Comparison of ENCODE assay signal across 8 mouse cellular contexts in the genomic region with DNA sequence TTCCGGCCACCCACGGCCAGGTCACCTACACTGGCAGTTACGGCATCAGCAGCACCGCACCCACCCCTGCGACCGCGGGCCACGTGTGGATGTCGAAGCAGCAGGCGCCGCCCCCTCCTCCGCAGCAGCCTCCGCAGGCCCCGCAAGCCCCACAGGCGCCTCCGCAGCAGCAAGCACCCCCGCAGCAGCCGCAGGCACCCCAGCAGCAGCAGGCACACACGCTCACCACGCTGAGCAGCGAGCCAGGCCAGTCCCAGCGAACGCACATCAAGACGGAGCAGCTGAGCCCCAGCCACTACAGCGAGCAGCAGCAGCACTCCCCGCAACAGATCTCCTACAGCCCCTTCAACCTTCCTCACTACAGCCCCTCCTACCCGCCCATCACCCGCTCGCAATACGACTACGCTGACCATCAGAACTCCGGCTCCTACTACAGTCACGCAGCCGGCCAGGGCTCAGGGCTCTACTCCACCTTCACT. TPM values are rescaled to one million over a fixed set of nuclear protein-coding genes. Genes with fewer than 3 reads are reported as not detected.
DNase-seq lines count a peak whose midpoint lies in the region; ATAC-seq and TF ChIP-seq lines count a peak whose summit lies in the region.

No protein-coding gene starts in this region.

- 10% methylated on average over 34 of the region's 34 CpGs for WGBS in thymus, adult 2 months
- 5% methylated on average over 34 of the region's 34 CpGs for WGBS in intestine, embryonic 16.5 days
- WGBS in midbrain, embryonic 11.5 days = 4% methylated on average over 29 of the region's 34 CpGs
- 20% methylated on average over 34 of the region's 34 CpGs for WGBS in stomach, postnatal 0 days

- no peak for TF ChIP-seq EP300 in stomach, postnatal 0 days (optimal IDR thresholded peaks at IDR 0.05)

- peak overlapping the region; percentile 62 for H3K4me2 ChIP-seq in intestine, embryonic 16.5 days (ENCODE audit: low read depth, low read length)
- peak overlapping the region; percentile 87 for H3K4me2 ChIP-seq in midbrain, embryonic 11.5 days
- H3K4me2 ChIP-seq in stomach, postnatal 0 days (replicated peaks; ENCODE audit: low read depth) = peak overlapping the region; percentile 83

- peaks cover 21% of the 10 kb centered on the region for H3K27me3 ChIP-seq in thymus, adult 2 months (ENCODE audit: control insufficient read depth, insufficient read depth, low read length)
- H3K27me3 ChIP-seq in intestine, embryonic 16.5 days (replicated peaks; ENCODE audit: control insufficient read depth, insufficient read depth, low read length) = peaks cover 7% of the 10 kb centered on the region; the same call in 1 of the 2 replicates
- H3K27me3 ChIP-seq in midbrain, embryonic 11.5 days (ENCODE audit: control insufficient read depth, insufficient read depth, low read length) = peaks cover 5% of the 10 kb centered on the region; the same call in 1 of the 2 replicates
- H3K27me3 ChIP-seq in stomach, postnatal 0 days (ENCODE audit: control insufficient read depth, insufficient read depth, low read length) = no peaks in the 10 kb centered on the region

- H3K9ac ChIP-seq in intestine, embryonic 16.5 days (ENCODE audit: low read depth, low read length) = peak overlapping the region; percentile 68
- peak overlapping the region; percentile 71 for H3K9ac ChIP-seq in midbrain, embryonic 11.5 days (ENCODE audit: low read length)
- H3K9ac ChIP-seq in stomach, postnatal 0 days (ENCODE audit: low read length) = peak overlapping the region; percentile 57

- H3K4me1 ChIP-seq in thymus, adult 2 months (replicated peaks; ENCODE audit: control insufficient read depth, insufficient read depth, low read length) = no peaks in the 10 kb centered on the region; the same call in 1 of the 2 replicates
- peaks cover 20% of the 10 kb centered on the region for H3K4me1 ChIP-seq in intestine, embryonic 16.5 days (ENCODE audit: control insufficient read depth, insufficient read depth, low read length)
- H3K4me1 ChIP-seq in midbrain, embryonic 11.5 days (ENCODE audit: control insufficient read depth, insufficient read depth, low read length) = peaks cover 25% of the 10 kb centered on the region
- peaks cover 5% of the 10 kb centered on the region for H3K4me1 ChIP-seq in stomach, postnatal 0 days (replicated peaks; ENCODE audit: control insufficient read depth, insufficient read depth)

- TF ChIP-seq CTCF in thymus, adult 2 months (IDR thresholded peaks at IDR 0.05; ENCODE audit: borderline replicate concordance, control insufficient read depth, extremely low read depth, insufficient read depth, low read length, poor library complexity) = no peak
- no peak for TF ChIP-seq CTCF in stomach, postnatal 0 days (IDR thresholded peaks at IDR 0.05; ENCODE audit: low read depth)

- 0 out of 2 replicates have a peak, but pooled peaks have one; percentile 4 for ATAC-seq in intestine, embryonic 16.5 days
- ATAC-seq in midbrain, embryonic 11.5 days (ENCODE audit: low FRiP score) = peak; percentile 10; the same call in 1 of the 2 replicates
- peak; percentile 11 for ATAC-seq in stomach, postnatal 0 days (ENCODE audit: low FRiP score, low TSS enrichment)

- TF ChIP-seq POLR2A in thymus, adult 2 months (IDR thresholded peaks at IDR 0.05; ENCODE audit: control insufficient read depth, extremely low read depth, insufficient read depth, low read length, poor library complexity) = no peak

- no peak overlapping the region for H3K27ac ChIP-seq in thymus, adult 2 months (ENCODE audit: control insufficient read depth, insufficient read depth, low read length)
- peak overlapping the region; percentile 57 for H3K27ac ChIP-seq in intestine, embryonic 16.5 days (ENCODE audit: low read length)
- peak overlapping the region; percentile 51; the same call in 1 of the 2 replicates for H3K27ac ChIP-seq in midbrain, embryonic 11.5 days (ENCODE audit: low read depth, low read length)
- H3K27ac ChIP-seq in stomach, postnatal 0 days (replicated peaks) = peak overlapping the region; percentile 45

- no peaks in the 10 kb centered on the region for H3K9me3 ChIP-seq in intestine, embryonic 16.5 days (ENCODE audit: control insufficient read depth, low read length)
- no peaks in the 10 kb centered on the region for H3K9me3 ChIP-seq in midbrain, embryonic 11.5 days (ENCODE audit: control insufficient read depth, low read length)
- H3K9me3 ChIP-seq in stomach, postnatal 0 days (ENCODE audit: control insufficient read depth, low read length) = no peaks in the 10 kb centered on the region

- H3K4me3 ChIP-seq in thymus, adult 2 months (ENCODE audit: control insufficient read depth, insufficient read depth, low read length) = 0 out of 2 replicates have a peak overlapping the region, but pooled peaks have one; percentile 13
- H3K4me3 ChIP-seq in intestine, embryonic 16.5 days (ENCODE audit: low read length) = peak overlapping the region; percentile 61
- H3K4me3 ChIP-seq in midbrain, embryonic 11.5 days (ENCODE audit: low read depth, low read length) = peak overlapping the region; percentile 83
- H3K4me3 ChIP-seq in stomach, postnatal 0 days (ENCODE audit: low read depth, low read length) = peak overlapping the region; percentile 72

- peak; percentile 66 to 69 for DNase-seq in cerebellum, postnatal 10 days
- no peak for DNase-seq in cerebellum, adult 9-11 months
- no peak for DNase-seq in thymus, adult 2 months
- DNase-seq in thymus, postnatal 10 days (ENCODE audit: low spot score in 2 of 2) = no peak
- peak; percentile 98 for DNase-seq in midbrain, embryonic 11.5 days (ENCODE audit: low spot score, missing footprints)
- peak; percentile 70 for DNase-seq in stomach, postnatal 0 days (ENCODE audit: low spot score)
- no peak for DNase-seq in gastrocnemius, postnatal 25 days

- no peaks in the 10 kb centered on the region for H3K36me3 ChIP-seq in thymus, adult 2 months (ENCODE audit: control insufficient read depth, insufficient read depth, low read length)
- no peaks in the 10 kb centered on the region for H3K36me3 ChIP-seq in intestine, embryonic 16.5 days (ENCODE audit: control insufficient read depth, insufficient read depth, low read length)
- H3K36me3 ChIP-seq in midbrain, embryonic 11.5 days (ENCODE audit: control insufficient read depth, insufficient read depth, low read length) = no peaks in the 10 kb centered on the region
- H3K36me3 ChIP-seq in stomach, postnatal 0 days (ENCODE audit: control insufficient read depth, insufficient read depth, low read length) = 0 out of 2 replicates have a peak, but pooled peaks cover 2% of the 10 kb centered on the region

RNA-seq across cellular contexts. Expression of a gene that starts 2.9 kb away (rescaled TPM):
- polyA plus RNA-seq in thymus, adult 2 months (2012; rRNA removed) = 7.1 and 8.5 TPM in 2 replicates
- polyA plus RNA-seq in intestine, embryonic 16.5 days (2015; fragmentation: Nextera tagmentation; extraction: Ambion mirVana) = 25.5 and 26.5 TPM in 2 replicates
- polyA plus RNA-seq in midbrain, embryonic 11.5 days (2014; fragmentation: Nextera tagmentation; extraction: Ambion mirVana) = 106 and 107 TPM in 2 replicates
- polyA plus RNA-seq in stomach, postnatal 0 days (2015; fragmentation: Nextera tagmentation; extraction: Ambion mirVana) = 26.7 and 27.0 TPM in 2 replicates
- 1 to 10 TPM; 1.4 to 2.3 TPM for total RNA-seq in gastrocnemius, postnatal 25 days (2021)

Comparison
In these comparisons a context has a peak if more than half of its experiments do, and no peak if none do; other contexts are left out.
1. DNase-seq: peak in cerebellum, postnatal 10 days (2 of 2), midbrain, embryonic 11.5 days (single experiment) and stomach, postnatal 0 days (single experiment); none in cerebellum, adult 9-11 months (single experiment), thymus, adult 2 months (single experiment), thymus, postnatal 10 days (0 of 2) and gastrocnemius, postnatal 25 days (single experiment).
2. H3K4me3 ChIP-seq: peak in every context shown above with its lines; median percentile 83 in midbrain, embryonic 11.5 days; 72 in stomach, postnatal 0 days; 61 in intestine, embryonic 16.5 days; 13 in thymus, adult 2 months.
3. Peak in every context shown above with its lines, with median percentiles within 50 percentile points of each other: ATAC-seq, H3K4me2 ChIP-seq and H3K9ac ChIP-seq.